Mouse (Mus musculus): Measurements from ENCODE around the gene Gm4869. TPM values are rescaled to one million over a fixed set of nuclear protein-coding genes. Genes with fewer than 3 reads are reported as not detected.

The Gm4869 gene
- total RNA-seq, 1 experiment from 2014 or later = not detected

- no peak for ATAC-seq (replicated peaks; ENCODE audit: insufficient number of reproducible peaks, low FRiP score, low TSS enrichment, poor library complexity, severe bottlenecking)
Observed at GRCm38 (mm10) chr5:140510012-140511000, 64.9 kb downstream of the Gm4869 start.

- ATAC-seq (replicated peaks; ENCODE audit: insufficient number of reproducible peaks, low FRiP score, low TSS enrichment, poor library complexity, severe bottlenecking) = peak; percentile 87
Observed at GRCm38 (mm10) chr5:140513921-140514320, 68.5 kb downstream of the Gm4869 start.

GRCm38 (mm10) chr5:140514799-140515486 lies 69.5 kb downstream of the Gm4869 start:
- no peak for ATAC-seq (replicated peaks; ENCODE audit: insufficient number of reproducible peaks, low FRiP score, low TSS enrichment, poor library complexity, severe bottlenecking)

- ATAC-seq (replicated peaks; ENCODE audit: insufficient number of reproducible peaks, low FRiP score, low TSS enrichment, poor library complexity, severe bottlenecking) = no peak
Observed at GRCm38 (mm10) chr5:140517159-140517920, 71.9 kb downstream of the Gm4869 start.

GRCm38 (mm10) chr5:140517921-140518230 lies 72.4 kb downstream of the Gm4869 start:
- ATAC-seq (replicated peaks; ENCODE audit: insufficient number of reproducible peaks, low FRiP score, low TSS enrichment, poor library complexity, severe bottlenecking) = no peak

GRCm38 (mm10) chr5:140521196-140521595 lies 75.8 kb downstream of the Gm4869 start:
- ATAC-seq (replicated peaks; ENCODE audit: insufficient number of reproducible peaks, low FRiP score, low TSS enrichment, poor library complexity, severe bottlenecking) = no peak

- no peak for ATAC-seq (replicated peaks; ENCODE audit: insufficient number of reproducible peaks, low FRiP score, low TSS enrichment, poor library complexity, severe bottlenecking)
Observed at GRCm38 (mm10) chr5:140526754-140527153, 81.3 kb downstream of the Gm4869 start.

- ATAC-seq (replicated peaks; ENCODE audit: insufficient number of reproducible peaks, low FRiP score, low TSS enrichment, poor library complexity, severe bottlenecking) = no peak
Observed at GRCm38 (mm10) chr5:140538111-140538683, 92.8 kb downstream of the Gm4869 start.

GRCm38 (mm10) chr5:140540106-140540505 lies 94.7 kb downstream of the Gm4869 start:
- peak; percentile 83 for ATAC-seq (replicated peaks; ENCODE audit: insufficient number of reproducible peaks, low FRiP score, low TSS enrichment, poor library complexity, severe bottlenecking)

- ATAC-seq (replicated peaks; ENCODE audit: insufficient number of reproducible peaks, low FRiP score, low TSS enrichment, poor library complexity, severe bottlenecking) = no peak
Observed at GRCm38 (mm10) chr5:140542811-140543575, 97.5 kb downstream of the Gm4869 start.

Other genes with a start within 250 kb of the Gm4869 start
- gene Mad1l1, start 124.1 kb upstream of the Gm4869 start, total RNA-seq (2017) = 38.6 to 53.6 TPM (median 41.6 TPM) in 3 replicates
- gene Nudt1, start 124.0 kb upstream of the Gm4869 start, total RNA-seq (2017) = 12.6 to 15.8 TPM (median 14.0 TPM) in 3 replicates
- 0.57 to 3.1 TPM (median 1.9 TPM) in 3 replicates for gene Mrm2, start 113.7 kb upstream of the Gm4869 start, total RNA-seq (2017)
- gene Snx8, start 56.4 kb upstream of the Gm4869 start, total RNA-seq (2017) = 11.6 to 20.9 TPM (median 12.9 TPM) in 3 replicates
- gene Eif3b, start 26.3 kb upstream of the Gm4869 start, total RNA-seq (2017) = 58.0 to 92.8 TPM (median 85.6 TPM) in 3 replicates
- 30.8 to 35.1 TPM (median 32.4 TPM) in 3 replicates for gene Chst12, start 59.9 kb downstream of the Gm4869 start, total RNA-seq (2017)
- gene Grifin, start 119.4 kb downstream of the Gm4869 start, total RNA-seq (2017) = not detected in 3 replicates
- 274 to 469 TPM (median 297 TPM) in 3 replicates for gene Lfng, start 161.7 kb downstream of the Gm4869 start, total RNA-seq (2017)
- gene Ttyh3, start 203.4 kb downstream of the Gm4869 start, total RNA-seq (2017) = 12.6 to 29.2 TPM (median 15.6 TPM) in 3 replicates